Mouse (Mus musculus) limb, embryonic 11.5 days (tissue): Measurements from ENCODE around the gene Dock9. TPM values are rescaled to one million over a fixed set of nuclear protein-coding genes. Genes with fewer than 3 reads are reported as not detected.

ENCODE experiments used
- ATAC-seq: fragments of 200-750 bp; cut with Nextera tagmentation; 2 replicates; pipeline ENCODE4 v1.8.0; 2017; ENCODE audit warnings: low read depth; ENCODE audit not compliant: insufficient number of reproducible peaks, low FRiP score, low TSS enrichment
- DNase-seq: peaks from one replicate; pipeline ENCODE4 v3.0.0-alpha.2; 2015; ENCODE audit warnings: low spot score
- H3K27ac ChIP-seq: fragments of 300-500 bp; sonication (generic); replicated peaks from 2 replicates; pipeline ENCODE4 v1.5.1; 2014; ENCODE audit warnings: low read depth, mild to moderate bottlenecking, low read length
- H3K27me3 ChIP-seq: fragments of 300-500 bp; sonication (generic); 2 replicates; pipeline ENCODE4 v1.6.1; 2014; ENCODE audit warnings: mild to moderate bottlenecking, low read length, mixed read lengths; ENCODE audit not compliant: control insufficient read depth, insufficient read depth
- H3K36me3 ChIP-seq: fragments of 300-500 bp; sonication (generic); 2 replicates; pipeline ENCODE4 v1.6.1; 2014; ENCODE audit warnings: mild to moderate bottlenecking, low read length, moderate library complexity, mixed read lengths; ENCODE audit not compliant: control insufficient read depth, insufficient read depth
- H3K4me1 ChIP-seq: fragments of 300-500 bp; sonication (generic); 2 replicates; pipeline ENCODE4 v1.6.1; 2014; ENCODE audit warnings: low read length, mixed read lengths; ENCODE audit not compliant: control insufficient read depth, insufficient read depth
- H3K4me2 ChIP-seq: fragments of 300-500 bp; sonication (generic); 2 replicates; pipeline ENCODE4 v1.6.1; 2014; ENCODE audit warnings: low read depth, mild to moderate bottlenecking, moderate library complexity; ENCODE audit not compliant: severe bottlenecking
- H3K4me3 ChIP-seq: fragments of 300-500 bp; sonication (generic); 2 replicates; pipeline ENCODE4 v1.5.1; 2014; ENCODE audit warnings: low read depth, low read length
- H3K9ac ChIP-seq: fragments of 300-500 bp; sonication (generic); 2 replicates; pipeline ENCODE4 v1.6.1; 2014; ENCODE audit warnings: mild to moderate bottlenecking, low read length
- H3K9me3 ChIP-seq: fragments of 300-500 bp; sonication (generic); 2 replicates; pipeline ENCODE4 v1.6.1; 2016; ENCODE audit warnings: low read length; ENCODE audit not compliant: control insufficient read depth
- WGBS: fragments of 180-500 bp; shearing (Covaris S2); extraction: QIAGEN DNeasy Blood & Tissue Kit; methylation state at CpG from one replicate; pipeline ENCODE4 v1.1.7; 2014; 5-methylcytosine and 5-hydroxymethylcytosine counted together
- polyA plus RNA-seq: library from polyadenylated mRNA; unstranded; fragments of >200 nt; fragmentation: Nextera tagmentation; extraction: Ambion mirVana; gene quantifications from 2 replicates; pipeline ENCODE4 v1.2.1, GENCODE M21; 2014

Dock9 gene
- polyA plus RNA-seq, 1 experiment from 2014 or later: 5.8 TPM

- ATAC-seq (no peak), DNase-seq (no peak)
- Histone ChIP-seq H3K36me3 (no peaks in the 10 kb centered on the region), H3K9ac (no peak overlapping the region), H3K4me3 (no peak overlapping the region), H3K4me2 (no peak overlapping the region), H3K9me3 (no peaks in the 10 kb centered on the region), H3K4me1 (peaks cover 5% of the 10 kb centered on the region; the same call in 1 of the 2 replicates), H3K27me3 (no peaks in the 10 kb centered on the region), H3K27ac (no peak overlapping the region)
- 82% methylated on average over 10 of the region's 10 CpGs for WGBS
Measured at GRCm38 (mm10) chr14:121646617-121647016, 151.0 kb downstream of the Dock9 start.

GRCm38 (mm10) chr14:121644302-121644701 lies 153.3 kb downstream of the Dock9 start:
- H3K9ac ChIP-seq: no peak overlapping the region
- no peak for DNase-seq
- WGBS: 84% methylated on average over 2 of the region's 2 CpGs
- H3K4me1 ChIP-seq: peaks cover 5% of the 10 kb centered on the region; the same call in 1 of the 2 replicates
- no peak for ATAC-seq
- no peaks in the 10 kb centered on the region for H3K9me3 ChIP-seq
- no peak overlapping the region for H3K4me2 ChIP-seq
- no peak overlapping the region for H3K27ac ChIP-seq
- H3K4me3 ChIP-seq: no peak overlapping the region
- no peaks in the 10 kb centered on the region for H3K27me3 ChIP-seq
- no peaks in the 10 kb centered on the region for H3K36me3 ChIP-seq

GRCm38 (mm10) chr14:121641271-121641670 lies 156.4 kb downstream of the Dock9 start:
- ATAC-seq: no peak
- no peaks in the 10 kb centered on the region for H3K36me3 ChIP-seq
- no peak overlapping the region for H3K27ac ChIP-seq
- H3K9me3 ChIP-seq: no peaks in the 10 kb centered on the region
- 90% methylated on average over 7 of the region's 7 CpGs for whole genome bisulfite sequencing
- no peak overlapping the region for H3K9ac ChIP-seq
- no peaks in the 10 kb centered on the region for H3K27me3 ChIP-seq
- no peaks in the 10 kb centered on the region for H3K4me1 ChIP-seq
- no peak for DNase-seq
- H3K4me2 ChIP-seq: no peak overlapping the region
- H3K4me3 ChIP-seq: no peak overlapping the region

GRCm38 (mm10) chr14:121636935-121637510 lies 160.6 kb downstream of the Dock9 start:
- DNase-seq (no peak), ATAC-seq (no peak)
- Histone ChIP-seq H3K4me2 (no peak overlapping the region), H3K9me3 (no peaks in the 10 kb centered on the region), H3K4me3 (no peak overlapping the region), H3K27ac (no peak overlapping the region), H3K4me1 (no peaks in the 10 kb centered on the region), H3K36me3 (no peaks in the 10 kb centered on the region), H3K9ac (no peak overlapping the region), H3K27me3 (no peaks in the 10 kb centered on the region)
- 90% methylated on average over 12 of the region's 12 CpGs for WGBS

- H3K27ac ChIP-seq: no peak overlapping the region
- no peak overlapping the region for H3K4me2 ChIP-seq
- no peaks in the 10 kb centered on the region for H3K36me3 ChIP-seq
- no peaks in the 10 kb centered on the region for H3K9me3 ChIP-seq
- no peaks in the 10 kb centered on the region for H3K4me1 ChIP-seq
- ATAC-seq (no peak), DNase-seq (no peak)
- WGBS: 90% methylated on average over 11 of the region's 11 CpGs
- no peaks in the 10 kb centered on the region for H3K27me3 ChIP-seq
- no peak overlapping the region for H3K4me3 ChIP-seq
- H3K9ac ChIP-seq: no peak overlapping the region
Measured at GRCm38 (mm10) chr14:121634736-121635430, 162.8 kb downstream of the Dock9 start.

- 77% methylated on average over 14 of the region's 14 CpGs for WGBS
- no peaks in the 10 kb centered on the region for H3K36me3 ChIP-seq
- no peaks in the 10 kb centered on the region for H3K4me1 ChIP-seq
- H3K27me3 ChIP-seq: no peaks in the 10 kb centered on the region
- DNase-seq: no peak
- H3K9ac ChIP-seq: no peak overlapping the region
- no peak overlapping the region for H3K4me3 ChIP-seq
- ATAC-seq: no peak
- H3K4me2 ChIP-seq: no peak overlapping the region
- no peaks in the 10 kb centered on the region for H3K9me3 ChIP-seq
- no peak overlapping the region for H3K27ac ChIP-seq
Measured at GRCm38 (mm10) chr14:121634093-121634735, 163.4 kb downstream of the Dock9 start.

GRCm38 (mm10) chr14:121631934-121632333 lies 165.7 kb downstream of the Dock9 start:
- Histone ChIP-seq H3K4me3 (no peak overlapping the region), H3K4me2 (no peak overlapping the region), H3K9me3 (no peaks in the 10 kb centered on the region), H3K36me3 (no peaks in the 10 kb centered on the region), H3K27me3 (no peaks in the 10 kb centered on the region), H3K4me1 (no peaks in the 10 kb centered on the region), H3K27ac (no peak overlapping the region), H3K9ac (no peak overlapping the region)
- no peak for DNase-seq
- no peak for ATAC-seq
- WGBS: 95% methylated on average over 8 of the region's 8 CpGs

- Histone ChIP-seq H3K36me3 (no peaks in the 10 kb centered on the region), H3K27ac (no peak overlapping the region), H3K9me3 (no peaks in the 10 kb centered on the region), H3K4me1 (no peaks in the 10 kb centered on the region), H3K27me3 (no peaks in the 10 kb centered on the region), H3K4me3 (no peak overlapping the region), H3K4me2 (no peak overlapping the region), H3K9ac (no peak overlapping the region)
- DNase-seq (no peak), ATAC-seq (no peak)
- WGBS: 92% methylated on average over 12 of the region's 12 CpGs
Measured at GRCm38 (mm10) chr14:121626741-121627140, 170.9 kb downstream of the Dock9 start.
